Mouse (Mus musculus): ENCODE measurements around the gene Rcsd1. TPM values are rescaled to one million over a fixed set of nuclear protein-coding genes. Genes with fewer than 3 reads are reported as not detected.
A peak's percentile ranks its signal among the peaks of the same experiment; 100 is the strongest.

The Rcsd1 gene
- polyA plus RNA-seq, 1 experiment from 2014 or later = 10.7 TPM

DNA sequence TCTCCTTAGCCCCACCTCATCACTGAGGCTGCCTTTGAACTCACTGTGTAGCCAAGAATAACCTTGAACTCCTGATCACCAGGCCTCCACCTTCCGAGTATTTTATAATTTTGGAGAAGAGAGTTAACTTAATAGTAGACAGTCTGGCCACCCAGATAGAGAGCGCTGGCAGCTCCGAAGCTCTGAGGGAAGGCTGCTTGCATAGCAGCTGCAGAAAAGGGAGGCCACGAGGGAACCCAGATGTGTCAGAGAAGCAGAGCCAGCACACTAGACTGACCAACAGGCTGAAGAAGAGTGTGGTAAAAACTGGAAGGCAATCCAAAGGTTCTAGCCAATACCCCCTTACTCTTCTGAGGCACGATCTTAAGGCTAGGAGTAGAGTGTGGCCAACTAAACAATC, 4.2 kb upstream of the Rcsd1 start:
- peaks cover 13% of the 10 kb centered on the region for H3K27me3 ChIP-seq (replicated peaks)
- ATAC-seq = no peak
- H3K36me3 ChIP-seq = no peaks in the 10 kb centered on the region
- WGBS (ENCODE audit: insufficient replicate concordance) = 67% methylated on average over 5 of the region's 5 CpGs
- no peak overlapping the region for H3K4me2 ChIP-seq
- no peak overlapping the region for H3K4me3 ChIP-seq
- no peak overlapping the region for H3K27ac ChIP-seq
- no peak overlapping the region for H3K9ac ChIP-seq
- H3K4me1 ChIP-seq = peaks cover 42% of the 10 kb centered on the region
- H3K9me3 ChIP-seq (replicated peaks) = no peaks in the 10 kb centered on the region

DNA sequence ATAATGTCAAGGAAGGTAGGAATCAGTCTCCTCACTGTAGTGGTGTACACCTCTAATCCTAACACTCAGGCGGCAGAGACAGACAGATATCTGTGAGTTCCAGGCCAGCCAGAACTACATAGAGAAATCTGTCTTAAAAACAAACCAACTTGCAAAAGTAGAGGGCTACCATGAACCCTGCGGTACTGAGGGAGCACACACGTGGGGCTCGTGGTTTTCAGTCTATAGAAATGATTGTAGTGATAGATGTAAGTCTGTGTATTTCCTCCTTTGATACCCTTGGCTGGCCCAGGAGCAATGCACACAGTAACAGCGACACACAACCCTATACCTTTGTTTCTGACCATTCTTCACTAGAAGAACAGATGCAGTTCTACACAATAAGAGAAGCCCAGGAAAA, 2.4 kb upstream of the Rcsd1 start:
- Histone ChIP-seq H3K36me3 (no peaks in the 10 kb centered on the region), H3K27ac (no peak overlapping the region), H3K9ac (no peak overlapping the region), H3K27me3 (replicated peaks) (peaks cover 32% of the 10 kb centered on the region), H3K4me1 (peaks cover 42% of the 10 kb centered on the region), H3K4me3 (no peak overlapping the region), H3K4me2 (no peak overlapping the region), H3K9me3 (replicated peaks) (no peaks in the 10 kb centered on the region)
- WGBS (ENCODE audit: insufficient replicate concordance) = 50% methylated on average over 5 of the region's 5 CpGs
- ATAC-seq = no peak

DNA sequence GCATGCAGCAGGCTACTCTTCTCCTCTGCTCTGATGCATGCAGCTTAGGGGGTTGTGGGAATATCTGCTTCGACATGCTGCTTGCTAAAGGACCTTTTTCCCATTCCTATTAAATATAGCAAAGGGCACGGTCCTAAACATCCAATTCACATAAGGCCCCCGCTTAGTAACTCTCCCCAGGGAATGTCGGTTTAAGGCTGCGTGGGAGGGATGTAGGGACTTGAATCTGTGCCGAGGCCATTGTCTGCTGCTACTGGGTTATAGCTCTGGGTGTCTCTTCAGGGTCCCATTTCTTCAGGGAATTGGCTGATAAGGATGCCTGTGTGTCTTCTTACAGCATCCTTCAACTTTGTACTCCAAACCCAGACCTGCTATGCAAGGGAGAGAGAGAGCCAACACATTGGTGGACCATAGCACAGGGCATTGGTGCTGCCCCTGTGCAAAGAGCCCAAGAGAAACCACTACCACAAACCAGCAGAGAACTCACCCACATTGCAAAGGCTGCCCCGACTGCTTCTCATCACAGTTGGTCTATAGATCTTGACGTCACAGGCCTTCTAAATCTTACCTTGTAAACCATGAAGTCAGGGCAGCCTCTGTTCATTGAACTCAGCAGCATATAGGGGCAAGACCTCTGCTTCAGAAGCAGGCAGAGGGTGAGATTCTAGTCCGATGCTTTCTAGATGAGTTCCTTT, 724 bp downstream of the Rcsd1 start:
- Histone ChIP-seq H3K4me2 (peak overlapping the region; percentile 89), H3K4me3 (peak overlapping the region; percentile 65; the same call in 1 of the 2 replicates), H3K4me1 (peaks cover 51% of the 10 kb centered on the region), H3K9me3 (replicated peaks) (no peaks in the 10 kb centered on the region), H3K27me3 (replicated peaks) (peaks cover 58% of the 10 kb centered on the region), H3K9ac (no peak overlapping the region), H3K27ac (no peak overlapping the region), H3K36me3 (no peaks in the 10 kb centered on the region)
- ATAC-seq = no peak
- 30% methylated on average over 9 of the region's 9 CpGs for WGBS (ENCODE audit: insufficient replicate concordance)

DNA sequence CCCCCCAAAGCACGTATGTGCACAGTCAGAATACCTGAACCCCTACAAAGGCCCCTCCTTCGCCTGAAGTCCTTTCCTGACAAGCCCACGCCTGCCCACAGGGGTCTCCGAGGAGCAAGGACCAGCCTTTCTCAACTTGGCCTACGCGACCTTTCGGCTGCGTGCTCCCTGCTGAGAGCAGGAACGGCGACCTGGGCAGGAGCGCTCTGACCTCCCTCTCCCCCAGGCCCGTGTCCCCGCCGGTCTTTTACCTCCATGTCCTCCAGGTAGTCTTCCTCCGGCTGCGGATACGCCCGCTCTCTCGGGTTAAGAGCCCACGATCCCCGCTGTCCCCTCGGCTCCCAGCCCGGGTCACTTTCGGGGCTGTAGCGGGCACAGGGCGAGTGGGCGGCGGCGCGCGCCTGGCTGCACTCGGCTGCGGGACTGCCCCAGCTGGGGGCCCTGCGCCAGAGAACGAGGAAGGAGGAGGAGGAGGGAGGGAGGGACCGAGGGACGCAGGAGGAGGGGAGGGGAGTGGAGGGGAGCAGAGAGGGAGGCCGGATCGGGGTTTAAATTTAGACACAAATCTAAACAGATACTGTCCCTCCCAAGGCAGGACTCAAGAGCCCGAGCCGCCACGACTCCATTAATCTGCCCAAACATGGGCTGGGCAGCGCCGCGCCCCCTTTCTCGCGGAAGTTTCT, 1.8 kb downstream of the Rcsd1 start:
- peak overlapping the region; percentile 23; the same call in 1 of the 2 replicates for H3K27ac ChIP-seq
- ATAC-seq = peak; percentile 43
- peaks cover 54% of the 10 kb centered on the region for H3K4me1 ChIP-seq
- H3K4me3 ChIP-seq = peak overlapping the region; percentile 65
- H3K36me3 ChIP-seq = no peaks in the 10 kb centered on the region
- peak overlapping the region; percentile 68 for H3K9ac ChIP-seq
- H3K27me3 ChIP-seq (replicated peaks) = peaks cover 65% of the 10 kb centered on the region
- H3K9me3 ChIP-seq (replicated peaks) = no peaks in the 10 kb centered on the region
- peak overlapping the region; percentile 89 for H3K4me2 ChIP-seq
- under 1% methylated on average over 45 of the region's 47 CpGs for WGBS (ENCODE audit: insufficient replicate concordance)

DNA sequence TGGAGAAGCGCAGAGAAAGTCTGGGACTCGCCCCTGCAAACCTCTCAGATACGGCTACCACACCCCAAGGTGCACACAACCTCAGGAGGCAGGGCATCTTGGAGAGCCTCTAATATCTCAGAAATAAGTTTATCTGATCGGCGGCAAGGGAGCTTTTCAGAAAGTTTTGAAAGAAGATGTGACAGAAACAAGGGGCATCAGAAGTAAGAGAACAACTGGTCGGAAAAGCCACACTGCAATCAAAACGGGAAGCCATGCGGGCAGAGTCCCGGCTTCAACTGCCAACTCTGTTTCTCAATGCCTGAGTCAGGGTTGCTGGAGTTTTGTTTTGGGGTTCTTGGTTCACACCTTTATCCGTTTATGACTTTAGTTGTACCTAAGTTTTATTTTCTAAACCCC, 2.3 kb downstream of the Rcsd1 start:
- no peak for ATAC-seq
- Histone ChIP-seq H3K4me3 (peak overlapping the region; percentile 65), H3K4me1 (peaks cover 59% of the 10 kb centered on the region), H3K27ac (peak overlapping the region; percentile 23; the same call in 1 of the 2 replicates), H3K27me3 (replicated peaks) (peaks cover 71% of the 10 kb centered on the region), H3K36me3 (no peaks in the 10 kb centered on the region), H3K4me2 (peak overlapping the region; percentile 89), H3K9me3 (replicated peaks) (no peaks in the 10 kb centered on the region), H3K9ac (peak overlapping the region; percentile 68)
- 5% methylated on average over 10 of the region's 10 CpGs for WGBS (ENCODE audit: insufficient replicate concordance)

DNA sequence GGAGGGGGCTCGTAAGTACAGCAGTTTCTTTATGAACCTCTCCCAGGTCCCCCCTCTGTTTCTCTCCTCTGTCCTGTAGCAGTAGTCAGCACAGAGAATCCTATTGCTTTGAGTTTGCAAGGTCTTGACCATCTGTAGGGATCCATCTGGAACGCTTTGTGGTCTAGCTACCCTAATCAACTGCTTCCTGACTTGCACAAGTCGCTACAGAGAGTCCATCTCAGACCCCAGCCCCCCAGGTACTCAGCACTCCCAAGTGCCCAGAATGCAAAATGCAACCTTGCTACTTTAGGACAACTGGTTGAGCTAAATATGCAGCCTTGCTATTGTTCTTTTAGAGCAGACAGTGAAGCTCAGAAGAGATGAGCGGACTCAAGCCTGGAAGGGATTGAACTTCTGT, 3.1 kb downstream of the Rcsd1 start:
- Histone ChIP-seq H3K36me3 (no peaks in the 10 kb centered on the region), H3K27me3 (replicated peaks) (peaks cover 78% of the 10 kb centered on the region), H3K9me3 (replicated peaks) (no peaks in the 10 kb centered on the region), H3K9ac (no peak overlapping the region), H3K4me2 (peak overlapping the region; percentile 89), H3K27ac (no peak overlapping the region), H3K4me3 (peak overlapping the region; percentile 65), H3K4me1 (peaks cover 63% of the 10 kb centered on the region)
- no peak for ATAC-seq
- WGBS (ENCODE audit: insufficient replicate concordance) = 28% methylated on average over 4 of the region's 4 CpGs

DNA sequence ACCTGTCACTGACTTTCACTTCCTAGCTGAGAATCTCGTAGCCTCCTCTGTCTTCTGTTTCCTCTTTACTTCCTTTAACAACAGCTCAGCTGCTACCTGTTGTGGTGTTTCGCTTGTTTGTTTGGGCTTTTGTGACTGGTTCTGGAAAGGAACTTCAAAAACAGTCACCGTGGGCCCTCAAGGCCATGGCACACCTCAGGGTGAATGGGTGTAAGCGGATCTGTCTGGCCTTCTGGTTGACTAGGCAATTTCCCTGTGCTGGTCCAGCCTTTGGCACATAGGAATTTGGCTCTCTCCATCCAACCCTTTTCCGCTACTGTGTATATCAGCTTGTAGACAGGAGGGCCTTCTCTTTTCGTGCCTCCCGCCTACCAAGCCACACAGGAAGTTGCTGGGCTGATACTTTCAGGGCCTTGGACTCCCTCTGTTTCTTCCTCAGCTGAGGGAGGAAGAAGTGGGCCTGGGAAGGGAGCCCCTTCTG, 3.6 kb downstream of the Rcsd1 start:
- no peak for ATAC-seq
- H3K4me1 ChIP-seq = peaks cover 69% of the 10 kb centered on the region

DNA sequence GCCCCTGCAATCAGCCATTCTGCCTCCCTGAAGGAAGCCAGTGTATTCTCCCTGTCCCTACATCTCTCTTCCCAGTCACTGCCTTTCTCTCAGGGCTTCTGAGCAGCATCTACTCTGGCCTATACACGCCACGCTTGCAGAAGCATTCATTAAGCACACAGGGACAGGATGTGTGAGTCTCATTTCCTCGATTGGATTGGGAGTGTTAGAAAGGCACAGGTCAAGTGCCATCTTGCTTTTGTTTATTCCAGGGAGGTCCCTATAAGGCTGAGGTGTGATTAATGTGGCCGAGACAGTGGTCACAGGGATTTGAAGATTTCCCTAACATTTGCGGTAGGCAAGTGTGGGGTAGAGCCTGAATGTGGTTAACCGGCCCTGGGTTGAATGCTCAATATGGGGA, 4.2 kb downstream of the Rcsd1 start:
- ATAC-seq = no peak
- Histone ChIP-seq H3K36me3 (no peaks in the 10 kb centered on the region), H3K4me1 (peaks cover 74% of the 10 kb centered on the region), H3K4me3 (no peak overlapping the region), H3K9ac (no peak overlapping the region), H3K27me3 (replicated peaks) (peaks cover 89% of the 10 kb centered on the region), H3K4me2 (peak overlapping the region; percentile 89), H3K9me3 (replicated peaks) (no peaks in the 10 kb centered on the region), H3K27ac (no peak overlapping the region)
- WGBS (ENCODE audit: insufficient replicate concordance) = 50% methylated on average over 6 of the region's 6 CpGs

More for the DNA sequence above, 3.6 kb downstream of the Rcsd1 start:
- no peak overlapping the region for H3K27ac ChIP-seq
- no peak overlapping the region for H3K9ac ChIP-seq
- peak overlapping the region; percentile 65; the same call in 1 of the 2 replicates for H3K4me3 ChIP-seq
- no peaks in the 10 kb centered on the region for H3K9me3 ChIP-seq (replicated peaks)
- no peaks in the 10 kb centered on the region for H3K36me3 ChIP-seq
- 40% methylated on average over 7 of the region's 7 CpGs for WGBS (ENCODE audit: insufficient replicate concordance)
- peak overlapping the region; percentile 89 for H3K4me2 ChIP-seq
- peaks cover 84% of the 10 kb centered on the region for H3K27me3 ChIP-seq (replicated peaks)

DNA sequence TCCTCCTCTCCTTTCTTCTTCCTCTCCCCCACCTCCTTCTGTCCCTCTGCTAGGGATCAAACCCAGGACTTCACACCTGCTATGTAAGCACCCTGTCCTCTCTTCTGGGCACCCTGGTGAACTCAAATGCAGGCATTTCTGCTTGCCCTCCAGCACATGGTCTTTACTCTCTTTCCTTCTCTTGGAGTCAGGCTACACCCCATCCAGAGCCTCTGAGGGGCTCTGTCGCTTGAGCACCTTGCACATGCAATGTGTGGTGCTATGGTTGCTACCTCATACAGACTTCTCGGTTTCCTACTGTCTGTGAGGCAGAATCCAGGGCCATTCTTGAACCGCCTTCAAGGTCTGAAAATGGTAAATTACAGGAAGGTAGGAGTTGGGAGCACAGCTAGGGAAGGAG, 4.7 kb downstream of the Rcsd1 start:
- H3K27me3 ChIP-seq (replicated peaks) = peaks cover 89% of the 10 kb centered on the region
- H3K27ac ChIP-seq = no peak overlapping the region
- H3K4me2 ChIP-seq = no peak overlapping the region; the same call in 1 of the 2 replicates
- no peak overlapping the region for H3K9ac ChIP-seq
- H3K4me1 ChIP-seq = peaks cover 74% of the 10 kb centered on the region
- no peaks in the 10 kb centered on the region for H3K9me3 ChIP-seq (replicated peaks)
- H3K4me3 ChIP-seq = no peak overlapping the region
- 64% methylated on average over 3 of the region's 3 CpGs for WGBS (ENCODE audit: insufficient replicate concordance)
- H3K36me3 ChIP-seq = no peaks in the 10 kb centered on the region
- ATAC-seq = no peak

DNA sequence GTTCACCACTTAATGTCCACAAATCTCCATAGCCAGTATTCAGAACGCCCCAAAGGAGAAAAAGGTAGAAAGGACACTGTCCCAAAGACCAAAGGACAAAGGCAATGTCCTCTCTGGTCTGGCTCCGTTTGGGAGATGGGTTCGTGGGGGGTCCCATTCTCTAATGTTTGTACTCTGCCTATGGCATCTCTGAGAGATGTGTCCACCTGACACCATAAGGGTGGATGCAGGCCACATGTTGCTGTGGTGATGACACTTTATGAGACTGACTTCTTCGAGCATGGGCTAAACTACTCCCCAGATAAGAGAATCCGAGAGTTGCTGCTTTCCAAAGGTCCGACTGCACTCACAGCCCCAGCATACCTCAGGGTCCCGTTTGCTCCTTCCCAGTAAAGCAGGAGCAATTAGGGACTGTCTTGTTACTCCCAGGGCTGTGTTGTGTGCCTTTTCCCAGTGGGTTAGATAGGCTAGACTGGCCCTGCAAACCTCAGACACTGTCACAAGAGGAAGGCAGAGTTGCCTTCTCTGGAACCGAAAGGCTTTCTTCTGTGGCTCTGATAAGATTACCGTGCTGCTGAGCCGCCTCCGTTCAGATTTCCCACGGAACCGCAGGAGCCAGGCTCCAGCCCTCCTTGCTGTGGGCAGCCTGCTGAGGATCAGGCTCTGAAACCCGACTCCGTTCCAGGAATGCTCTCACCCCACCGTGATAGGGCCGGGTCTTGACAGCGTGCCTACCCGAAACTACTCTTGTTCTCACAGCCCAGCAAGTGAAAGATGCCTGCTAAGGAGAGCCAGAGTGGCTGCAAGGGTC, 7.1 kb downstream of the Rcsd1 start:
- no peaks in the 10 kb centered on the region for H3K36me3 ChIP-seq
- peak overlapping the region; percentile 30 for H3K4me2 ChIP-seq
- H3K4me3 ChIP-seq = no peak overlapping the region
- H3K27me3 ChIP-seq (replicated peaks) = peaks cover 65% of the 10 kb centered on the region
- ATAC-seq = no peak
- no peak overlapping the region for H3K27ac ChIP-seq
- no peaks in the 10 kb centered on the region for H3K9me3 ChIP-seq (replicated peaks)
- no peak overlapping the region for H3K9ac ChIP-seq
- 21% methylated on average over 19 of the region's 19 CpGs for WGBS (ENCODE audit: insufficient replicate concordance)
- H3K4me1 ChIP-seq = peaks cover 55% of the 10 kb centered on the region

DNA sequence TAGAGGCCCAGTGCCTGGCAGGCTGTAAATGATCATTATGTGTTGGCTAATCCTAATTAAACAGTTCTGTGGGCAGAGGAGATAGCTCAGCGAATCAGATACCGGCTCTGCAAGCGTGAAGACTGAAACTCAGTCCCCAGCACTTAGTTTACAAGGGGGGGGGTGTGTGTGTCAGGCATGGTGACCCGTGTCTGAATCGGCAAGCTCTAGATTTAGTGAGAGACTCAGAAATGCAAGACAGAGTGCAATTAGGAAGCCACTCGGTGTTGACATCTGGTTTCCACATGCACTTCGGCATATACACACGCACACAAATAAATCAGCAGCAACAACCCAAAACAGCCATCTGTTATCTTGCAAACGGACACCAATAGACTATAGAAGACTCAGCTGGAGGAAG, 8.0 kb downstream of the Rcsd1 start:
- no peaks in the 10 kb centered on the region for H3K9me3 ChIP-seq (replicated peaks)
- no peak overlapping the region for H3K9ac ChIP-seq
- peak overlapping the region; percentile 4; the same call in 1 of the 2 replicates for H3K4me2 ChIP-seq
- peaks cover 56% of the 10 kb centered on the region for H3K27me3 ChIP-seq (replicated peaks)
- no peak overlapping the region for H3K27ac ChIP-seq
- H3K4me1 ChIP-seq = peaks cover 47% of the 10 kb centered on the region
- no peaks in the 10 kb centered on the region for H3K36me3 ChIP-seq
- H3K4me3 ChIP-seq = no peak overlapping the region
- no peak for ATAC-seq
- WGBS (ENCODE audit: insufficient replicate concordance) = 29% methylated on average over 9 of the region's 9 CpGs
